Mouse (Mus musculus): ENCODE data around the gene Stmnd1.
A peak's percentile ranks its signal among the peaks of the same experiment; 100 is the strongest.
"Not testable (repeated sequence)": the region's sequence is repeated elsewhere in the genome, so short reads cannot be mapped to it uniquely, and the experiment has no call there.

Gene Stmnd1

GRCm38 (mm10) chr13:46273453-46274110 is at the start of gene Stmnd1:
Stmnd1 (plus strand) TSS chr13:46273721.
- peak; percentile 17 for DNase-seq (ENCODE audit: low spot score)

- no peak for DNase-seq (ENCODE audit: low spot score)
Observed at GRCm38 (mm10) chr13:46226956-46227355, 46.6 kb upstream of the Stmnd1 start.

GRCm38 (mm10) chr13:46227486-46227885 is 46.0 kb upstream of the Stmnd1 start:
- no peak for DNase-seq (ENCODE audit: low spot score)

- not testable (repeated sequence) for DNase-seq (ENCODE audit: low spot score)
Observed at GRCm38 (mm10) chr13:46228750-46229149, 44.8 kb upstream of the Stmnd1 start.

- no peak for DNase-seq (ENCODE audit: low spot score)
Observed at GRCm38 (mm10) chr13:46231514-46232085, 41.9 kb upstream of the Stmnd1 start.

- peak; percentile 34 for DNase-seq (ENCODE audit: low spot score)
Observed at GRCm38 (mm10) chr13:46237723-46238349, 35.7 kb upstream of the Stmnd1 start.

GRCm38 (mm10) chr13:46238796-46239195 is 34.7 kb upstream of the Stmnd1 start:
- no peak for DNase-seq (ENCODE audit: low spot score)

GRCm38 (mm10) chr13:46241391-46242188 is 31.9 kb upstream of the Stmnd1 start:
- no peak for DNase-seq (ENCODE audit: low spot score)

GRCm38 (mm10) chr13:46253753-46254152 is 19.8 kb upstream of the Stmnd1 start:
- DNase-seq (ENCODE audit: low spot score): no peak

GRCm38 (mm10) chr13:46254171-46254570 is 19.4 kb upstream of the Stmnd1 start:
- no peak for DNase-seq (ENCODE audit: low spot score)

- no peak for DNase-seq (ENCODE audit: low spot score)
Observed at GRCm38 (mm10) chr13:46255616-46256015, 17.9 kb upstream of the Stmnd1 start.

GRCm38 (mm10) chr13:46257847-46258246 is 15.7 kb upstream of the Stmnd1 start:
- peak; percentile 84 for DNase-seq (ENCODE audit: low spot score)

GRCm38 (mm10) chr13:46259526-46259925 is 14.0 kb upstream of the Stmnd1 start:
- DNase-seq (ENCODE audit: low spot score): no peak

- DNase-seq (ENCODE audit: low spot score): no peak
Observed at GRCm38 (mm10) chr13:46261244-46261643, 12.3 kb upstream of the Stmnd1 start.

- DNase-seq (ENCODE audit: low spot score): no peak
Observed at GRCm38 (mm10) chr13:46267783-46268182, 5.7 kb upstream of the Stmnd1 start.

- no peak for DNase-seq (ENCODE audit: low spot score)
Observed at GRCm38 (mm10) chr13:46268341-46268740, 5.2 kb upstream of the Stmnd1 start.

- DNase-seq (ENCODE audit: low spot score): peak; percentile 32
Observed at GRCm38 (mm10) chr13:46268815-46269445, 4.6 kb upstream of the Stmnd1 start.

- DNase-seq (ENCODE audit: low spot score): peak; percentile 9
Observed at GRCm38 (mm10) chr13:46272811-46273452, 589 bp upstream of the Stmnd1 start.

- no peak for DNase-seq (ENCODE audit: low spot score)
Observed at GRCm38 (mm10) chr13:46275701-46276100, 2.2 kb downstream of the Stmnd1 start.

GRCm38 (mm10) chr13:46282543-46282942 is 9.0 kb downstream of the Stmnd1 start:
- DNase-seq (ENCODE audit: low spot score): no peak

- DNase-seq (ENCODE audit: low spot score): no peak
Observed at GRCm38 (mm10) chr13:46287801-46288200, 14.3 kb downstream of the Stmnd1 start.

- no peak for DNase-seq (ENCODE audit: low spot score)
Observed at GRCm38 (mm10) chr13:46288372-46288771, 14.9 kb downstream of the Stmnd1 start.

Measured in retina, embryonic 14.5 days (tissue).